Mouse (Mus musculus): ENCODE data around the gene Utf1. TPM values are rescaled to one million over a fixed set of nuclear protein-coding genes. Genes with fewer than 3 reads are reported as not detected.

The Utf1 gene
- total RNA-seq, 2 experiments from 2014 or later: not detected

Small RNA genes lying within 50 kb of the gene (microRNA-seq; reads per million reads assigned to microRNA genes)
- 1.5 to 2.0 reads per million in 2 experiments for gene Mir202
- 1.7 reads per million in 2 experiments for gene Mir7062
- 0 reads per million in 2 experiments for gene mmu-mir-7686

Other genes starting within 250 kb of the Utf1 start
- gene Adgra1, start 109.6 kb upstream of the Utf1 start, total RNA-seq (2021): 10 to 100 TPM; 52.6 to 71.6 TPM
- 10 to 100 TPM; 54.4 to 58.6 TPM for gene Kndc1, start 49.1 kb upstream of the Utf1 start, total RNA-seq (2021)
- gene 6430531B16Rik, start 35.0 kb downstream of the Utf1 start, total RNA-seq (2021): 1 to 10 TPM in 1 of 2 experiments, under 1 TPM in 1; 0.96 to 1.1 TPM
- 1 to 10 TPM; 2.6 to 2.7 TPM for gene Adam8, start 48.8 kb downstream of the Utf1 start, total RNA-seq (2021)
- gene Zfp511, start 92.6 kb downstream of the Utf1 start, total RNA-seq (2021): 10 to 100 TPM; 26.5 to 27.5 TPM
- 10 to 100 TPM; 32.8 to 35.3 TPM for gene Tubgcp2, start 92.9 kb downstream of the Utf1 start, total RNA-seq (2021)
- gene Msx3, start 105.3 kb downstream of the Utf1 start, total RNA-seq (2021): under 1 TPM in 1 of 2 experiments, not detected in 1; 0.23 TPM
- gene Caly, start 138.8 kb downstream of the Utf1 start, total RNA-seq (2021): 100 to 1,000 TPM; 184 to 195 TPM
- not detected for gene Prap1, start 149.6 kb downstream of the Utf1 start, total RNA-seq (2021)
- 10 to 100 TPM; 56.2 to 56.3 TPM for gene Fuom, start 158.7 kb downstream of the Utf1 start, total RNA-seq (2021)
- 1 to 10 TPM; 5.2 to 5.3 TPM for gene Paox, start 172.0 kb downstream of the Utf1 start, total RNA-seq (2021)
- 10 to 100 TPM; 46.1 to 49.0 TPM for gene Echs1, start 172.7 kb downstream of the Utf1 start, total RNA-seq (2021)
- 10 to 100 TPM; 22.4 TPM for gene Mtg1, start 193.8 kb downstream of the Utf1 start, total RNA-seq (2021)
- gene Sprn, start 211.1 kb downstream of the Utf1 start, total RNA-seq (2021): 100 to 1,000 TPM; 160 to 172 TPM
- not detected for gene Olfr522, start 221.0 kb downstream of the Utf1 start, total RNA-seq (2021)
- not detected for gene Olfr523, start 229.4 kb downstream of the Utf1 start, total RNA-seq (2021)